Mouse (Mus musculus): ENCODE measurements around the gene Pde10a. TPM values are rescaled to one million over a fixed set of nuclear protein-coding genes. Genes with fewer than 3 reads are reported as not detected.

Pde10a gene
- polyA plus RNA-seq, 1 experiment from 2014 or later = 1.4 TPM

DNA sequence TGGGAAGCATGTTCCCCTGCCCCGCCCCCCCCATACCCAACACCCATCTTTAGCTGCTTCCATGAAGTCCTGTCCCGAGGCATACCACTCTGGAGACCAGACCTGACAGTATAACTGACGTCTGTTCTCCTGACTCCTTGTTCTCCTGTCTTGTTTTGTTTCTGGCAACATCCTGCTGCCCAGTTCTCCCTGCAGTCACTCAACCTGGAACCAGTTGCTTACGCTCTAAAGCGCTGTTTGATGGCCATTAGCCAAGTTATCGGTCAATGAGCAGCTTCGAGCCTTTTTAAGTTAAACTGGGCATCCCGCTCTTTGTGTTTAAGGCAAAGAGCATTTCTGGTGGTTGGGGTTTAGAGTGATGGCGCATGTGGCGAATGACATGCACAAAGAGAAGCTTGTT lies 195.8 kb downstream of the Pde10a start:
- Histone ChIP-seq H3K27me3 (no peaks in the 10 kb centered on the region), H3K4me2 (no peak overlapping the region), H3K4me3 (no peak overlapping the region), H3K4me1 (replicated peaks) (no peaks in the 10 kb centered on the region), H3K27ac (no peak overlapping the region), H3K9ac (no peak overlapping the region), H3K36me3 (no peaks in the 10 kb centered on the region), H3K9me3 (replicated peaks) (no peaks in the 10 kb centered on the region)
- no peak for ATAC-seq (replicated peaks; ENCODE audit: insufficient number of reproducible peaks, insufficient read depth, low FRiP score, low read depth)
- WGBS = 78% methylated on average over 10 of the region's 10 CpGs

DNA sequence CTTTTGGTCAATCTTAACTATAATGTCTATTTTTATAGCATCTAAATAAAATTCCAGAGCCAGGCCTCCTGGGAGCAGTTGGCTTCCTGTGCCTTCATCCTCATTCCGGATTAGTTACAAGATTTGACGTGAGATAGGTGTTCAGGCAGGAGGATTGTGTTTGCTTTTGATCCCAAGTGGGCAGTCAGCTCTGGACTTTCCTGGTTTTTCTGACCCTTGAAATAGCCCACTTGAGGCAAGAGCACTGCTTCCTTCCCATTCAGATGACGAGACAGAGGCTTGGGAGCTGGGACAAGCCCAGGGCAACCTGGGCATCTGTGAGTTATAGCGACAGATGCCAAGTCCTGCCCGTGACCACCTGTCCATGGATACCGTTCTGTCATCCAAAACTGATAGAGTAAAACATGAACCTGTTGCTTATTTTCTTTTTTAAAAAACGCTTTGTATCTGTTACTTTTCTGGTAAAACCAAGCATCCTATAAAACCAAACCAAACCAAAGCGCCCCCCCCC lies 199.3 kb downstream of the Pde10a start:
- WGBS = 66% methylated on average over 8 of the region's 8 CpGs
- no peaks in the 10 kb centered on the region for H3K4me1 ChIP-seq (replicated peaks)
- no peaks in the 10 kb centered on the region for H3K27me3 ChIP-seq
- H3K36me3 ChIP-seq = no peaks in the 10 kb centered on the region
- H3K9me3 ChIP-seq (replicated peaks) = no peaks in the 10 kb centered on the region
- H3K9ac ChIP-seq = no peak overlapping the region
- no peak overlapping the region for H3K4me2 ChIP-seq
- no peak overlapping the region for H3K27ac ChIP-seq
- no peak for ATAC-seq (replicated peaks; ENCODE audit: insufficient number of reproducible peaks, insufficient read depth, low FRiP score, low read depth)
- H3K4me3 ChIP-seq = no peak overlapping the region

GRCm38 (mm10) chr17:8728646-8729045 lies 203.5 kb downstream of the Pde10a start:
- no peak for ATAC-seq (replicated peaks; ENCODE audit: insufficient number of reproducible peaks, insufficient read depth, low FRiP score, low read depth)
- WGBS = 46% methylated on average over 7 of the region's 7 CpGs

DNA sequence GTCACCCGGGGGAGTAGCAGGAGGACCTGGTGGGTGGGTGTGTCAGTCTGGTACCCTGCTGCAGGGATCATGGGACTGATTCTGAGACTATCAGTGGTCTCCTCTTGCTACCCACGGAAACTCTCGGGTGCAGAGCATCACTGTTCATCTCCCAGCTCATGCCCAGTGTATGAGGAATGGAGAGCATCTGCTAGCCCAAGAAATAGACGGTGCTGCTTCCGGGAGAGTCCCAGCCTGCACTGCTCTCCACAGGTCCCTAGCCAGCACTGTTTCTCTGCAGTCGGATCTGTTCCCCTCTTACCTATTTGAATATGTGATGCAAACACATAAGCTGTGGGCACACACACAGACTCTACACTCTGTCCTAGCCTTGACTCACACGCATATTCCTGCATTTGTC lies 204.6 kb downstream of the Pde10a start:
- Histone ChIP-seq H3K27ac (no peak overlapping the region), H3K27me3 (no peaks in the 10 kb centered on the region), H3K4me3 (no peak overlapping the region), H3K36me3 (no peaks in the 10 kb centered on the region), H3K4me2 (no peak overlapping the region), H3K9me3 (replicated peaks) (no peaks in the 10 kb centered on the region), H3K4me1 (replicated peaks) (no peaks in the 10 kb centered on the region), H3K9ac (no peak overlapping the region)
- ATAC-seq (replicated peaks; ENCODE audit: insufficient number of reproducible peaks, insufficient read depth, low FRiP score, low read depth) = no peak
- 69% methylated on average over 7 of the region's 7 CpGs for WGBS

More at GRCm38 (mm10) chr17:8728646-8729045, 203.5 kb downstream of the Pde10a start:
- Histone ChIP-seq H3K27me3 (no peaks in the 10 kb centered on the region), H3K36me3 (no peaks in the 10 kb centered on the region), H3K9me3 (replicated peaks) (no peaks in the 10 kb centered on the region), H3K4me1 (replicated peaks) (no peaks in the 10 kb centered on the region), H3K4me2 (no peak overlapping the region), H3K4me3 (no peak overlapping the region), H3K9ac (no peak overlapping the region), H3K27ac (no peak overlapping the region)

- Histone ChIP-seq H3K4me2 (no peak overlapping the region), H3K9ac (no peak overlapping the region), H3K27ac (no peak overlapping the region), H3K27me3 (no peaks in the 10 kb centered on the region), H3K9me3 (replicated peaks) (no peaks in the 10 kb centered on the region), H3K4me3 (no peak overlapping the region), H3K36me3 (no peaks in the 10 kb centered on the region), H3K4me1 (replicated peaks) (no peaks in the 10 kb centered on the region)
- 55% methylated on average over 6 of the region's 6 CpGs for WGBS
- no peak for ATAC-seq (replicated peaks; ENCODE audit: insufficient number of reproducible peaks, insufficient read depth, low FRiP score, low read depth)
These were observed 205.9 kb downstream of the Pde10a start for GRCm38 (mm10) chr17:8731073-8731472.

GRCm38 (mm10) chr17:8736259-8736658 lies 211.1 kb downstream of the Pde10a start:
- Histone ChIP-seq H3K36me3 (no peaks in the 10 kb centered on the region), H3K27me3 (no peaks in the 10 kb centered on the region), H3K9me3 (replicated peaks) (no peaks in the 10 kb centered on the region), H3K4me1 (replicated peaks) (no peaks in the 10 kb centered on the region), H3K27ac (no peak overlapping the region), H3K4me3 (no peak overlapping the region), H3K9ac (no peak overlapping the region), H3K4me2 (no peak overlapping the region)
- 73% methylated on average over 6 of the region's 6 CpGs for WGBS
- no peak for ATAC-seq (replicated peaks; ENCODE audit: insufficient number of reproducible peaks, insufficient read depth, low FRiP score, low read depth)

- 89% methylated on average over 3 of the region's 3 CpGs for WGBS
These were observed 217.6 kb downstream of the Pde10a start for GRCm38 (mm10) chr17:8742772-8743171.

DNA sequence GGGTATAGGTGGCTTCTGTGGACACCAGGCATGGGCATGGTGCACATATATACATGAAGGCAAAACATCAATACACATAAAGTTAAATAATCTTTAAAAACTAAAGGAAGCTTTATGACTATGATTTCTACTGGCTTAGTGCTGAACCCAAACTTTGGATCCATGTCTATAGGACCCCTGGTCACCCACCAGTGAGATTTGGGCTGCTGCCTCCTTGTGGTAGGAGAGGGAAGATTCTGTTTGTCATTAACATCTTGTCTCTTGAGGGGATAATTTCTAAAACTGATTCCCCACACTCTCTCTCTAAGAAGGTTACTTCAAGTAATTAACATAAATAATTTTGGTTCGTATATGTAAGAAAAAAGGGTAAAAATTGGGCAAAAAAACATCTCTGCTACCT lies 220.2 kb downstream of the Pde10a start:
- WGBS = 38% methylated on average over 1 of the region's 1 CpGs
- H3K4me1 ChIP-seq (replicated peaks) = no peaks in the 10 kb centered on the region
- H3K9ac ChIP-seq = no peak overlapping the region
- H3K27ac ChIP-seq = no peak overlapping the region
- H3K9me3 ChIP-seq (replicated peaks) = no peaks in the 10 kb centered on the region
- H3K4me3 ChIP-seq = no peak overlapping the region
- no peaks in the 10 kb centered on the region for H3K36me3 ChIP-seq
- ATAC-seq (replicated peaks; ENCODE audit: insufficient number of reproducible peaks, insufficient read depth, low FRiP score, low read depth) = no peak
- H3K4me2 ChIP-seq = no peak overlapping the region
- H3K27me3 ChIP-seq = peaks cover 11% of the 10 kb centered on the region

More at GRCm38 (mm10) chr17:8742772-8743171, 217.6 kb downstream of the Pde10a start:
- no peak overlapping the region for H3K4me3 ChIP-seq
- no peak overlapping the region for H3K27ac ChIP-seq
- no peaks in the 10 kb centered on the region for H3K36me3 ChIP-seq
- ATAC-seq (replicated peaks; ENCODE audit: insufficient number of reproducible peaks, insufficient read depth, low FRiP score, low read depth) = no peak
- no peaks in the 10 kb centered on the region for H3K4me1 ChIP-seq (replicated peaks)
- H3K27me3 ChIP-seq = peaks cover 11% of the 10 kb centered on the region
- H3K9ac ChIP-seq = no peak overlapping the region
- no peaks in the 10 kb centered on the region for H3K9me3 ChIP-seq (replicated peaks)
- no peak overlapping the region for H3K4me2 ChIP-seq

DNA sequence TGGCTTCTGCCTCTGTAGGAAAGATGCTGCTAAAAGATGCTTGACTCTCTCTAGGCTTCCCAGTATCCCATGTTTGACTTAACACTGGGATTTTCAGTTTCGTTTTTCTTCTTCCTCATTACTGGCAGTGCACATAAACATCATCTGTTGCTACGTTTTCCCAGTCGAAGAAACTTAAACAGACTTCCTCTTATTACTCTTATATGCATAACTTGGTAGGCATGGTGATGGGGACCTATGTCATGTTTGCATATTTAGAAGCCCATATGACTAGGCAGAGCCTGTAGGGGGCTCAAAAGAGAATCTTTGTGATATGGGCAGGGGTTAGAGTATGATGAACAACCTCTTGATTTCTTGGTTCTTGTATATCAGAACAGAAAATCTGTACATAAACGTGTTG lies 224.3 kb downstream of the Pde10a start:
- H3K4me1 ChIP-seq (replicated peaks) = no peaks in the 10 kb centered on the region
- ATAC-seq (replicated peaks; ENCODE audit: insufficient number of reproducible peaks, insufficient read depth, low FRiP score, low read depth) = no peak
- WGBS = 72% methylated on average over 4 of the region's 4 CpGs

GRCm38 (mm10) chr17:8757576-8757975 lies 232.4 kb downstream of the Pde10a start:
- no peaks in the 10 kb centered on the region for H3K9me3 ChIP-seq (replicated peaks)
- 86% methylated on average over 5 of the region's 5 CpGs for WGBS
- H3K4me3 ChIP-seq = no peak overlapping the region
- H3K36me3 ChIP-seq = no peaks in the 10 kb centered on the region
- H3K27me3 ChIP-seq = no peaks in the 10 kb centered on the region
- H3K4me1 ChIP-seq (replicated peaks) = no peaks in the 10 kb centered on the region
- no peak overlapping the region for H3K9ac ChIP-seq
- no peak overlapping the region for H3K4me2 ChIP-seq
- H3K27ac ChIP-seq = no peak overlapping the region
- ATAC-seq (replicated peaks; ENCODE audit: insufficient number of reproducible peaks, insufficient read depth, low FRiP score, low read depth) = no peak

More for the DNA sequence above, 224.3 kb downstream of the Pde10a start:
- H3K9me3 ChIP-seq (replicated peaks) = no peaks in the 10 kb centered on the region
- H3K9ac ChIP-seq = no peak overlapping the region
- H3K27ac ChIP-seq = no peak overlapping the region
- H3K4me3 ChIP-seq = no peak overlapping the region
- H3K27me3 ChIP-seq = peaks cover 11% of the 10 kb centered on the region
- H3K4me2 ChIP-seq = no peak overlapping the region
- no peaks in the 10 kb centered on the region for H3K36me3 ChIP-seq

- H3K27ac ChIP-seq = no peak overlapping the region
- no peak overlapping the region for H3K4me2 ChIP-seq
- no peak overlapping the region for H3K4me3 ChIP-seq
- H3K9ac ChIP-seq = no peak overlapping the region
- H3K36me3 ChIP-seq = no peaks in the 10 kb centered on the region
- no peaks in the 10 kb centered on the region for H3K9me3 ChIP-seq (replicated peaks)
- H3K4me1 ChIP-seq (replicated peaks) = no peaks in the 10 kb centered on the region
- no peak for ATAC-seq (replicated peaks; ENCODE audit: insufficient number of reproducible peaks, insufficient read depth, low FRiP score, low read depth)
- WGBS = 31% methylated on average over 1 of the region's 1 CpGs
- H3K27me3 ChIP-seq = no peaks in the 10 kb centered on the region
These were observed 238.1 kb downstream of the Pde10a start for GRCm38 (mm10) chr17:8763248-8763647.

GRCm38 (mm10) chr17:8765987-8766576 lies 240.9 kb downstream of the Pde10a start:
- ATAC-seq (replicated peaks; ENCODE audit: insufficient number of reproducible peaks, insufficient read depth, low FRiP score, low read depth) = no peak
- Histone ChIP-seq H3K4me2 (no peak overlapping the region), H3K27me3 (no peaks in the 10 kb centered on the region), H3K4me1 (replicated peaks) (no peaks in the 10 kb centered on the region), H3K9ac (no peak overlapping the region), H3K36me3 (no peaks in the 10 kb centered on the region), H3K27ac (no peak overlapping the region), H3K9me3 (replicated peaks) (no peaks in the 10 kb centered on the region; the same call in 1 of the 2 replicates), H3K4me3 (no peak overlapping the region)
- WGBS = 76% methylated on average over 5 of the region's 5 CpGs
